Mouse (Mus musculus) intestine, embryonic 16.5 days (tissue): Measurements from ENCODE around the gene Vmn2r2. TPM values are rescaled to one million over a fixed set of nuclear protein-coding genes. Genes with fewer than 3 reads are reported as not detected.

Experiments used
- ATAC-seq: fragments of 200-750 bp; cut with Nextera tagmentation; 2 replicates; pipeline ENCODE4 v1.8.0; 2017; ENCODE audit warnings: moderate TSS enrichment, moderate library complexity
- H3K27ac ChIP-seq: fragments of 300-500 bp; sonication (generic); 2 replicates; pipeline ENCODE4 v1.5.1; 2014; ENCODE audit warnings: mild to moderate bottlenecking, low read length
- H3K27me3 ChIP-seq: fragments of 300-500 bp; sonication (generic); replicated peaks from 2 replicates; pipeline ENCODE4 v1.6.1; 2014; ENCODE audit warnings: low read length, control low read depth, mixed read lengths; ENCODE audit not compliant: control insufficient read depth, insufficient read depth
- H3K36me3 ChIP-seq: fragments of 300-500 bp; sonication (generic); 2 replicates; pipeline ENCODE4 v1.6.1; 2014; ENCODE audit warnings: low read length, control low read depth; ENCODE audit not compliant: control insufficient read depth, insufficient read depth
- H3K4me1 ChIP-seq: fragments of 300-500 bp; sonication (generic); 2 replicates; pipeline ENCODE4 v1.6.1; 2014; ENCODE audit warnings: low read length, control low read depth, mixed read lengths; ENCODE audit not compliant: control insufficient read depth, insufficient read depth
- H3K4me2 ChIP-seq: fragments of 300-500 bp; sonication (generic); 2 replicates; pipeline ENCODE4 v1.6.1; 2014; ENCODE audit warnings: low read depth, low read length, control low read depth
- H3K4me3 ChIP-seq: fragments of 300-500 bp; sonication (generic); 2 replicates; pipeline ENCODE4 v1.5.1; 2014; ENCODE audit warnings: mild to moderate bottlenecking, low read length
- H3K9ac ChIP-seq: fragments of 300-500 bp; sonication (generic); 2 replicates; pipeline ENCODE4 v1.6.1; 2014; ENCODE audit warnings: low read depth, low read length
- H3K9me3 ChIP-seq: fragments of 300-500 bp; sonication (generic); 2 replicates; pipeline ENCODE4 v1.6.1; 2016; ENCODE audit warnings: low read length, control low read depth; ENCODE audit not compliant: control insufficient read depth
- WGBS: fragments of 180-500 bp; shearing (Covaris S2); extraction: QIAGEN DNeasy Blood & Tissue Kit; methylation state at CpG from one replicate; pipeline ENCODE4 v1.1.7; 2014; 5-methylcytosine and 5-hydroxymethylcytosine counted together
- polyA plus RNA-seq: library from polyadenylated mRNA; unstranded; fragments of >200 nt; fragmentation: Nextera tagmentation; extraction: Ambion mirVana; gene quantifications from 2 replicates; pipeline ENCODE4 v1.2.1, GENCODE M21; 2015

Vmn2r2 gene
- not detected in 2 replicates for polyA plus RNA-seq

- Histone ChIP-seq H3K4me2 (no peak within 1 kb of the TSS), H3K36me3 (no peaks in the 10 kb centered on the region), H3K27ac (no peak within 1 kb of the TSS), H3K9me3 (no peaks in the 10 kb centered on the region), H3K9ac (no peak within 1 kb of the TSS), H3K4me3 (no peak within 1 kb of the TSS), H3K27me3 (no peaks in the 10 kb centered on the region), H3K4me1 (no peaks in the 10 kb centered on the region)
- 88% methylated on average over 2 of the region's 2 CpGs for WGBS
- no peak for ATAC-seq
Observed at GRCm38 (mm10) chr3:64141878-64142508, at the start of gene Vmn2r2. Gene Vmn2r2, minus strand, starts transcription at chr3:64141928.

DNA sequence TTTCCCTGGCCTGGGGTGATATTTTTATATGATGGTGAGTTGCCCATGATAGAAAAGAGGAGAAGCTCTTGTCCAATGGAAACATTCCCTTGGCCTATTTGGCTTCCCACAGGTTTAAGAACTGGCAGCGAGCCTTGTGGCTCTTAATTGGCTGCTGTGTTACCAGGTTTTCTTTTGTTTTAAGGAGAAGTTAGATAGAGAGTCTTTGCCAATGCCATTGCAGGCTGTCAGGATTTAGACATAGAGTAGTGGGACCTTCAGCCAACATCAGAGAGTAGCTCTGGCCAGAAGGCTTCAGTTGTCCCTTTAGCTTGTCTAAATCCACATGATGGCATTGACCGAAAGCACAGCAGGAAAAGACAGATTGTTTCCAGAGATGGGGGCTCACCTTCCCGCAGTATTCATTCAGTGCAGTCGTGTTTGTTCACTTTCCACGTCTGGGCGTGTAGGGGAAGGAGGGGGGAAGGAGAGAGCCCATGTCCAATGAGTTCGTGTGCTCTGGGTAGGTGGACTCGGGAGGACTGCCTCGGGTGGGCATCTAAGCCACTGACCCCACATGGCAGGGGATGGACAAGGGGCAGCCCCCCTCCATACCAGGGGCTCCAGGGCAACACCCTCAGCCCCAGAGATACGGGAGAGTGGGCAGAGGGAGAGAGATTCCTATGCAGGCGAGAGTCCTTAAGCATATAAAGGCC lies 28.2 kb downstream of the Vmn2r2 start:
- Histone ChIP-seq H3K27me3 (no peaks in the 10 kb centered on the region), H3K4me3 (no peak overlapping the region), H3K27ac (no peak overlapping the region), H3K4me2 (no peak overlapping the region), H3K9ac (no peak overlapping the region), H3K4me1 (no peaks in the 10 kb centered on the region), H3K9me3 (no peaks in the 10 kb centered on the region), H3K36me3 (no peaks in the 10 kb centered on the region)
- 81% methylated on average over 11 of the region's 11 CpGs for WGBS
- ATAC-seq: no peak

GRCm38 (mm10) chr3:64112707-64113106 lies 29.0 kb downstream of the Vmn2r2 start:
- no peak for ATAC-seq
- Histone ChIP-seq H3K9ac (no peak overlapping the region), H3K4me2 (no peak overlapping the region), H3K9me3 (no peaks in the 10 kb centered on the region), H3K27ac (no peak overlapping the region), H3K4me1 (no peaks in the 10 kb centered on the region), H3K4me3 (no peak overlapping the region), H3K36me3 (no peaks in the 10 kb centered on the region), H3K27me3 (no peaks in the 10 kb centered on the region)
- 78% methylated on average over 1 of the region's 1 CpGs for WGBS

DNA sequence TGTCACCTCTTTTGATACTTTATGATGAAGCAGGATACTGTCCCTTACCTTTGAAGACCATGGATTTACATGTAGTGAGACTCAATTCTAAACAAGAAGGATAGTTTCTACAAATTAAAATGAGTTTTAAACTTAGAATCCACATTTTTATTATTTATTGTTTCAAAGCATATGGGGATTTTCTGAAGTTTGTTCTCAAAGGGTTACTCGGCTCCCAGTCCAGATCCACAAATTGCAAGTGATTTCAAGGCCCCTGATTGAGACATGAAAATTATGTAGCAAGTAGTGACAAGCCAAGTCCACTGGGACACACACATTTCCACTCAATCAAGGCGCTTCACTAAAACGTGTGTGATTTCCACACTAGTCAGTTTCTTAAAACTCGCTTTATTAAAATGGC lies 60.5 kb downstream of the Vmn2r2 start, which contains the start of gene Vmn2r1:
Vmn2r1 (plus strand) TSS at position 301 of the 400 bp plus-strand sequence.
- no peaks in the 10 kb centered on the region for H3K4me1 ChIP-seq
- 87% methylated on average over 4 of the region's 4 CpGs for WGBS
- H3K9ac ChIP-seq: no peak within 1 kb of the TSS
- H3K4me3 ChIP-seq: no peak within 1 kb of the TSS
- H3K27ac ChIP-seq: no peak within 1 kb of the TSS
- H3K27me3 ChIP-seq: no peaks in the 10 kb centered on the region
- H3K36me3 ChIP-seq: no peaks in the 10 kb centered on the region
- no peak within 1 kb of the TSS for H3K4me2 ChIP-seq
- no peak for ATAC-seq
- H3K9me3 ChIP-seq: no peaks in the 10 kb centered on the region

Other genes with a start within 250 kb of the Vmn2r2 start
- 4.8 and 5.4 TPM in 2 replicates for gene Plch1, start 242.5 kb downstream of the Vmn2r2 start, polyA plus RNA-seq
- gene E130311K13Rik, start 212.5 kb downstream of the Vmn2r2 start, polyA plus RNA-seq: 4.6 and 4.7 TPM in 2 replicates
- 27.9 and 30.7 TPM in 2 replicates for gene Slc33a1, start 177.2 kb downstream of the Vmn2r2 start, polyA plus RNA-seq
- 30.3 and 33.5 TPM in 2 replicates for gene Gmps, start 165.8 kb downstream of the Vmn2r2 start, polyA plus RNA-seq
- gene Vmn2r1, start 60.4 kb downstream of the Vmn2r2 start, polyA plus RNA-seq: 0.05 TPM in 1 of 2 replicates, not detected in the other
- gene Vmn2r3, start 147.8 kb upstream of the Vmn2r2 start, polyA plus RNA-seq: 0.01 and 0.02 TPM in 2 replicates